Mouse (Mus musculus) small intestine, adult 2 months (tissue): ENCODE measurements around the gene Sdsl.
A peak's percentile ranks its signal among the peaks of the same experiment; 100 is the strongest.

Experiments used
- CTCF ChIP-seq: fragments of 200-500 bp; IDR thresholded peaks from 2 replicates; pipeline ENCODE4 v1.5.1; 2012; ENCODE audit warnings: low read depth, mild to moderate bottlenecking, control low read depth, inconsistent platforms, low read length, moderate library complexity, mixed read lengths; ENCODE audit not compliant: insufficient replicate concordance, insufficient read length; ENCODE audit errors: extremely low read depth
- POLR2A ChIP-seq: fragments of 200-500 bp; IDR thresholded peaks from 2 replicates; pipeline ENCODE4 v1.6.1; 2012; ENCODE audit warnings: low read depth, mild to moderate bottlenecking, control low read depth, inconsistent platforms, low read length, moderate library complexity

DNA sequence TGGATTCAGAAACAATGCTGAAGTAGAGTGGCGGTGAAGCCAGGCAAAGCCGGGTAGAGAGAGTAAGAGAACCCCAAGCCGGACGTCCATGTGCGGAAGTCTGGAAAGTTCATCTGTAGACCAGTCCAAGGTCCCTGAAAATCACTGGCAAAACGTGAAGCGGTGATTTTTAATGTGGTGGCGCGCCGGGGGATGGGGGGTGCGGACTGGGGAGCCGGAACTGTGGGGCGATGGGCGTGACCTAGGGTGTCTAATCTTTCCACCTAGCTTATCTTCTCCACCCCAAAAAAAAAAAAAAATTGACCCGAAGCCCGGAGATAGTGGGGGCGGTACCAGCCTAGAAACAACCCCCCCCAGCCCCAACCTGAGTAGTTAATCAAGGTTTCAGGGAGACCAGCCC is 35.1 kb downstream of the Sdsl start:
- TF ChIP-seq CTCF (peak; percentile 15; the same call in 1 of the 2 replicates), POLR2A (no peak)
